Mouse (Mus musculus) kidney, adult 11 months (tissue): ENCODE results near the gene Mum1.
A peak's percentile ranks its signal among the peaks of the same experiment; 100 is the strongest.

Experiments used
- DNase-seq: peaks from one replicate; pipeline ENCODE4 v3.0.0; 2022

The Mum1 gene

DNA sequence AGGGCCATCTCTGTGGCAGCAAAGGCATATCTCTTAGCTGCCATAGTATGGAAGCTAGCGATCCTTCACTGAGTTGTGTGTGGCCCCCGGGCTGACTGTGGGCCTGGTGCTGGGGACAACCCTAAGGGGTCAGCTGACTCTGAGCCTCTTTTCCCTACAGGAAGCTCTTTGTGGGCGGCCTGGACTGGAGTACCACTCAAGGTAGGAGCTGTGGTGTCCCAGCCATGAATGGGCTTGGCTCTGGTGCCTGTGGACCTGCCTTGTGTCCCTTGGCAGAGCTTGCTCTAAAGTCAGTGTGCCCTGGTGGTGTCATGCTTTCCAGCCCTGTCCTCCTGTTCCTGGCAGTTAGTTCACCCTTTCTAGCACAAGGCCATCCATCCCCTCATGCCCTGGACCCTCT, 47.6 kb downstream of the Mum1 start:
- DNase-seq, result no peak

GRCm38 (mm10) chr10:80276238-80276637, 50.0 kb downstream of the Mum1 start:
- no peak for DNase-seq

DNA sequence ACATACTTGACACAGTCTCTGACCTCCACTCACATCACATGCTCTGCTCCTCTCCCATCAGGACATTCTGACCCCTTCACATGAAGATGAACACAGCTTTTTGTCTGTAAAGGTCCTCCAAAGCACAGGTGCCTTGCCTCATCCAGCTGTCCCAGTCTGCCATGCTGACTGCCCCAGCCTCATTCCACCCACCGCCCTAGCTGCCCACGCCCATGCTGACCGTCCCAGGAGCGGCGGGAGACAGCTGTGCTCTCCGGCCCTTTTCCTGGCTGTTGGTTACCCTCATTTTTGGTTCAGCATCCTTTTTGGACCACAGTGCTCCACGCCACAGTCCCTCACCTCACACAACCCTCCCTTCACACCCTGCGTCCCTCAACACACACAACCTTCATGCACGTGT, 52.2 kb downstream of the Mum1 start:
- DNase-seq, result no peak

DNA sequence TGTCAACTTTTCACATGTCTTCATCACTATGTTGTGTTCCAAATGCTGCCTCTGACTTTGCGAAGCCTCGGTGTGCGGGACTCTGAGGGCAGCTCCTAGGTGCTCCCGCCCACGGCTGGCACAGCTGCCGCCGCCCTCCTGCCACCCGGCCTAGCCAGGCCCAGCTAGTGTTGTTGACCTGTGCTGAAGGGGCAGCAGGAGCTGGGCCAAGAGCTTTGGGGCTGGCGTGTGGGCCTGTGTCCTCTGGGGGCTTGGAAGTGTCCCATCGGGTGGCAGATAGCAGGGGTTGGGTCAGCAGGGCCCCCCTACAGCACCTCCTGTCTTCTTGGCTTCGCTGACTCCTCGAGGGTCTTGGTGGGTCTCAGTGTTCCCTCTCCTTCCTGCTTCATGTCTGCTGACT, 53.0 kb downstream of the Mum1 start:
- no peak for DNase-seq

- DNase-seq, result peak; percentile 96
Measured at GRCm38 (mm10) chr10:80281304-80281703, 55.1 kb downstream of the Mum1 start.

GRCm38 (mm10) chr10:80281921-80282371, 55.7 kb downstream of the Mum1 start:
- DNase-seq, result peak; percentile 83

DNA sequence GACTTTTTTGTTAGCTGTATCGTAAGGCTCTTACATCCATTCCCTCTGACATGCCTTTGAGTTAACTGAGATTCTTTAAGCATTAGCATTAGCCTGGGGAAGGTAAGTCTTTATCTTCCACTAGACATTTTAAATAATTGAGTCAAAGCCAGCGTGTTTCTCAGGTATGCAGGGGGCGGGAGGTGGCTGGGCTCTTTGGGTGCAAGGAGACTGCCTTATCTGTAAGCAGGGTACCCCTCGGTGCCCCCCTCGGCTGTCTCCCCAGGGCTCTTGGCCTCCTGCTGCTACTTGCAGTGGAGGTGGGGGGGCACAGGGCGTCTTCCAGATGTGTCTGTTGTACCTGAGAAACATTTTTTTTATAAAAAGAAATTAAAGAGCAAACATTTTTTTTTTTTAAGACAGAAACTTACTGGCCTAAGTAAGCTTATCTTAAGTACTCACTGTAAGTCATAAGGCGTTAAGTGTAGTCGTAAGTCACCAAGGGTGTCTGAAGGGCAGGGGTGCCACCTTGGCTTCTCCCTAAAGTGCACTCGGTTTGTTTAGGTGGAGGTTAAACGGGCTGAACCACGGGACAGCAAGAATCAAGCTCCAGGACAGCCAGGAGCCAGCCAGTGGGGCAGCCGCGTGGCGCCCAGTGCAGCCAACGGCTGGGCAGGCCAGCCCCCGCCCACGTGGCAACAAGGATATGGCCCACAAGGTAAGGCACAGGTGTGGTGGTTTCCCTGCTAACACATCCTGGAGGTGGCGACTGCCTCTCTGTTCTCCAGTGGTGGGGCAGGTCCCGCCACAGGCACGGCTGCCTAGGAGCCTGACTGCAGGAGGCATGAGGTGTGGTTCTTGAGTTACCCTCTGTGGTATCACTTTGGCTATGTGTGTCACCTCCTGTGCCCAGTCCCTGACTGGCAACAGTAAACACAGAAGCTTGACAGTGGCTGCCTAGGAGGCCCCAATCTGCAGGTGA, 56.5 kb downstream of the Mum1 start:
- peak; percentile 69 for DNase-seq

DNA sequence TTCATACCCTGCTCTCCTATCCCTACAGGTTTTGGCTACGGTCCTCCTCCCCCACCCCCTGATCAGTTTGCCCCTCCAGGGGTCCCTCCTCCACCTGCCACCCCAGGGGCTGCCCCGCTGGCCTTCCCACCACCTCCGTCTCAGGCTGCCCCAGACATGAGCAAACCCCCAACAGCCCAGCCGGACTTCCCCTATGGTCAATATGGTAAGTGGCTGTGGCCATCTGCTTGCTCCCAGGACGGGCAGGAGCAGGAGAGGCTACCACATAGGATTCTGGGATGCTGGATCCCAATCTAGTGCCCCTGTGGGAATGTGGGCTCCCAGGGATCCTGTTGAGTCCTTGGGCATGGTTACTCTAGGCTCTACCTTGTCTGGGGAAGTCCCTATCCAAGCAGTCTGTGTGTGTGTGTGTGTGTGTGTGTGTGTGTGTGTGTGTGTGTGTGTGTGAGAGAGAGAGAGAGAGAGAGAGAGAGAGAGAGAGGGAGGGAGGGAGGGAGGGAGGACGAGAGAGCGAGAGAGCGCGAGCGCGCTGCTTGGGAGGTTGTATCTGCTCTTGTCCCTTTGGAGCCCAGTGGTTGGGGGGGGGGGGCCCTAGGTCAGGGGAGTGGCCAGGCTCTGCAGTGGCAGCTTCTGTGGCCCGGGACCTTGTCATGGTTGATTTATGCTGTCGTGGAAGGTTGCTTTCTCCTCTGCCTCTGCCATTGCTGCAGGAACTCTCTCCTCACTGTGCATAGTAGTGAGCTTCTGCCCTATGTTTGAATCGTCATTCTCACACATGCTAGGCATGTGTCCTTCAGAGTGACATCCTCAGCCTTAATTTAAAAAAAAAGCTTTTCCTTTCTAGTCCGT, 59.2 kb downstream of the Mum1 start:
- no peak for DNase-seq

DNA sequence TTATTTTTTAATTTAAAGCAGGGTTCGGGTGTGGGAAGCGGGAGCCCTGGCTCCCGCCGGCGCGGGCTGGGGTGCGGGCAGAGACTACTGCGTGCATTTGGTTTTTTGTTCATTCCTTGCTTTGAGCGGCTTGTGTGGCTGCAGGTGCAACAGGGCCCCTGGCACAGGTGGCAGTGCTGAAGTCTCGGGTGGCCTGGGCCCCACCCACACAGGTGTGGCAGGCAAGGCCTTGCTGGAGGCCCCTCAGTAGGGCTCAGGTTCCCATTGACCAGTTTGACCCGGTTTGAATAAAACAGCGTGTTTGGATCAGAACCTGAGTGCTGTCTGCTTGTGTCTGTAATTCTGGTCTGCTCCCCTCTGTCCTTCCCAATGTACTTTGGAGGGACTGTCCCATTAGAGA, 61.9 kb downstream of the Mum1 start:
- no peak for DNase-seq

DNA sequence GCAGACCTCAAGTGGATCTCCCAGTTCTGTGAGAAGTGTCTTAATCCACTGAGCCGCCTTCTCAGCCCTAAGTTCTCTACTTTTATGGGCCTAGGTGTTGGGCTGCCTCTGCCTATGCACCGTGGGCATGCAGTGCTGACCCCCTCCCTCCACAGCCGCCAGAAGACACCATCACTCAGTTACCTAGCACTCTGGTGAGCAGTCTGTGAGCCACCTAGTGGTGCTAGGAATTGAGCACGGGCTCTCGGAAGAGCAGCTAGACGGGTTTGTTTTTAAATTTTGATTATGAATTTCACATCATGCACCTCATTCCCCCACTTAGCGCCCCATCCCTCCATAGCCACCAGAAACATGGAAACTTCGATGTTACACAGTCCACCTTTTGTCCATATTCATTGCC, 62.4 kb downstream of the Mum1 start:
- no peak for DNase-seq

DNA sequence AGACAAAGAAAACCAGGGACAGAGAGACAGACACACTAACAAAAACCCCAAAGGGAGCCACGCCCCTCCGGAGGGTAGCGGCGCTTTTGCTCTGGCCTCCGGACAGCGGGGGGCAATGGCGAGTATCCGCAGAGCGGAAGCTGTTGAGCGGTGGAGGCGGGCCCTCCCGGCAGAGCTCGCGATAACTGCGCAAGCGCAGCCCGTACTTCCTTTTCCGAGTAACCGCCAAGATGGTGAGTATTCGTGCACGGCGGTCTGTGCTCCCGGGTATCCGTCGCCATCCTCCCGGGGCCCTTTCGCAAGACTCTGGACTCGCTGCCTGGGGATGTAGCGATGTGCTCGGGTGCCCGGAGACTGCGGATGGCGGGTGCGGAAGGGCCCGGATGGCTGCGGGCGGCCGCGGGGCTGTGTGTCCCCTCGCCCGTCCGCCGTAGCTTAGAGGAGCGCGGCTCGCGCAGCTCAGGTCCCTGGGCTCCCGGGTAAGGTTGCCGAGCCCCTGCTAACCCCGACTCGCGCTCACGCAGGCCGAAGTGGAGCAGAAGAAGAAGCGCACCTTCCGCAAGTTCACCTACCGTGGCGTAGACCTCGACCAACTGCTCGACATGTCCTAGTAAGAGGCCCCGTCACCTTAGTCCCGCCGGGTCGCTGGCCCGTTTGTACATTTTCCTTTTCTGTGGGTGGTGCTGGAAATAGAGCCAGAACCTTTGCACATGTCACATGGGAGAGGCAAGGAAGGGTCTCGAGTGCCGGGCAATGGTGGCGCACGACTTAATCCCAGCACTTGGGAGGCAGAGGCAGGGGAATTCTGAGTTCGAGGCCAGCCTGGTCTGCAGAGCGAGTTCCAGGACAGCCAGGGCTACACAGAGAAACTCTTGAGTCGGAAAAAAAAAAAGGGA, 66.3 kb downstream of the Mum1 start, which contains the start of gene Rps15:
Gene Rps15 (plus strand): TSS at position 203 of the 896 bp plus-strand sequence.
- peak; percentile 93 for DNase-seq

DNA sequence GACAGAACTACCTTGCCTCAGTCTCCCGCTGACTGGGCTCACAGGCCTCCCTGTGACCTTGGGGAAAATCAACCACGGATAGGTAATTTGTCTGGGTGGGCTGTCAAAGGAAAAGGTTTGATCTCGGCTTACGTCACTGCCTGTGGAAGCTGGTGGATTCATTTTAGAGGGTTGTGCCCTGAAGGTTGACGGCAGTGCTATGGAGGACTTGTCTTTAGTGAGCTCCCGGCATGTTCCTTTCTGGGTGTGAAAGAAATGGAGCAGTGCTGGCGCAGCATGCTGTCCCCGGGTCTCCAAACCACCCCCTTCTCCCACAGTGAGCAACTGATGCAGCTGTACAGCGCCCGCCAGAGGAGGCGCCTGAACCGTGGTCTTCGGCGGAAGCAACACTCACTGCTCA, 67.1 kb downstream of the Mum1 start:
- DNase-seq, result no peak
